Mouse (Mus musculus) lung, postnatal 0 days (tissue): ENCODE results near the gene 1110002E22Rik. TPM values are rescaled to one million over a fixed set of nuclear protein-coding genes. Genes with fewer than 3 reads are reported as not detected.
A peak's percentile ranks its signal among the peaks of the same experiment; 100 is the strongest.

Experiments
- ATAC-seq: fragments of 200-750 bp; cut with Nextera tagmentation; 2 replicates; pipeline ENCODE4 v1.8.0; 2017; ENCODE audit warnings: moderate library complexity
- DNase-seq: peaks from one replicate; pipeline ENCODE4 v3.0.0-alpha.2; 2016; ENCODE audit warnings: low spot score
- H3K27ac ChIP-seq: fragments of 300-500 bp; sonication (generic); 2 replicates; pipeline ENCODE4 v1.5.1; 2014; ENCODE audit warnings: antibody characterized with exemption, mild to moderate bottlenecking, low read length, mixed read lengths
- H3K27me3 ChIP-seq: fragments of 300-500 bp; sonication (generic); replicated peaks from 2 replicates; pipeline ENCODE4 v1.6.1; 2014; ENCODE audit warnings: low read length, mixed read lengths; ENCODE audit not compliant: insufficient read depth
- H3K36me3 ChIP-seq: fragments of 300-500 bp; sonication (generic); 2 replicates; pipeline ENCODE4 v1.6.1; 2014; ENCODE audit warnings: low read length, mixed read lengths; ENCODE audit not compliant: insufficient read depth
- H3K4me1 ChIP-seq: fragments of 300-500 bp; sonication (generic); 2 replicates; pipeline ENCODE4 v1.6.1; 2014; ENCODE audit warnings: antibody characterized with exemption, low read depth, low read length, mixed read lengths; ENCODE audit not compliant: insufficient read depth
- H3K4me2 ChIP-seq: fragments of 300-500 bp; sonication (generic); replicated peaks from 2 replicates; pipeline ENCODE4 v1.6.1; 2014; ENCODE audit warnings: low read depth, mild to moderate bottlenecking, low read length, moderate library complexity, mixed read lengths
- H3K4me3 ChIP-seq: fragments of 300-500 bp; sonication (generic); 2 replicates; pipeline ENCODE4 v1.5.1; 2014; ENCODE audit warnings: low read depth, low read length
- H3K9ac ChIP-seq: fragments of 300-500 bp; sonication (generic); replicated peaks from 2 replicates; pipeline ENCODE4 v1.6.1; 2014; ENCODE audit warnings: low read depth, mild to moderate bottlenecking
- H3K9me3 ChIP-seq: fragments of 300-500 bp; sonication (generic); 2 replicates; pipeline ENCODE4 v1.6.1; 2016; ENCODE audit warnings: low read length, mixed read lengths
- CTCF ChIP-seq: IDR thresholded peaks from 2 replicates; pipeline ENCODE4 v1.5.1; 2016; ENCODE audit warnings: antibody characterized with exemption, mild to moderate bottlenecking
- EP300 ChIP-seq: IDR thresholded peaks from 2 replicates; pipeline ENCODE4 v1.6.1; 2016; ENCODE audit warnings: antibody characterized with exemption, mild to moderate bottlenecking, control low read depth
- WGBS: fragments of 180-500 bp; shearing (Covaris S2); extraction: QIAGEN DNeasy Blood & Tissue Kit; methylation state at CpG from one replicate; pipeline ENCODE4 v1.1.7; 2014; 5-methylcytosine and 5-hydroxymethylcytosine counted together
- polyA plus RNA-seq: library from polyadenylated mRNA; unstranded; fragments of >200 nt; fragmentation: Nextera tagmentation; extraction: Ambion mirVana; gene quantifications from 2 replicates; pipeline ENCODE4 v1.2.1, GENCODE M21; 2015

The 1110002E22Rik gene
- polyA plus RNA-seq, 1 experiment from 2014 or later: 0.14 TPM

DNA sequence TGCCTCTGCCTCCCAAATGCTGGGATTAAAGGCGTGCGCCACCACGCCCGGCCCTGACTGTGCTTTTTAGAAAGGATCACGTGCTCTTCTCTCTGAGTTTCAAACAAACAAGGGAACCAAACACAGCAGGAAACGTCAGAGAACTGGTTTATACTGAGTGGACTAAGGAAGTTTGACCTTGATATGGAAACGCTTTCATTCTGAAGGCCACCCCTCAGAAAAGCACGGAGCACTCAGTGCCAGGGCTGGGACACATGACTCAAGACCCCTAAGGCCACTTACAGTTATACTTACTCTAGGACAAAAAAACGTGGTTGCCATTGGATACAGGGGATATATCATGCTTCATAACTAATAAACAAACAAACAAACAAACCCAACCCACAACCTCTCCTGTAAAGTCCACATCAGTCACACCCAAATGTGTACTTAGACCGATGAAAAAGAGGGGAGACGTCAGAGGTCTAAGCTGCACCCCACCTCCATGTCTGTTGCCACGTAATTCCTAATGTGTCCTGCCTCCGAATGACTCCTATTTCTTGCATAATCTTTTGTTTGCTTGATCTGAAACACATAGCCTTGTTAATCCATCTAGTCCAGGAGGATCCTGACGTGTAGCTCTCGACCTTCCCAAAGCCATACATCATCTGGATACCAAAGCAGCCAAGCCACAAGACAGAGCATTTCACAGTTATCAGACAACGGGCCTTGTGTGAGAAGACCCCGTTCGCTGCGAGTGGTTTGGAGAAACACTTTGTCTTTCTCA lies 31.6 kb downstream of the 1110002E22Rik start:
- Histone ChIP-seq H3K9me3 (no peaks in the 10 kb centered on the region), H3K27ac (no peak overlapping the region), H3K4me3 (no peak overlapping the region), H3K27me3 (no peaks in the 10 kb centered on the region), H3K36me3 (no peaks in the 10 kb centered on the region), H3K9ac (no peak overlapping the region), H3K4me1 (peaks cover 3% of the 10 kb centered on the region; the same call in 1 of the 2 replicates), H3K4me2 (no peak overlapping the region)
- TF ChIP-seq CTCF (no peak), EP300 (no peak)
- ATAC-seq (no peak; the same call in 1 of the 2 replicates), DNase-seq (no peak)
- WGBS: 75% methylated on average over 19 of the region's 19 CpGs

GRCm38 (mm10) chr3:138097718-138098117 lies 32.9 kb downstream of the 1110002E22Rik start:
- Histone ChIP-seq H3K9me3 (no peaks in the 10 kb centered on the region), H3K27ac (no peak overlapping the region), H3K4me2 (no peak overlapping the region), H3K9ac (no peak overlapping the region), H3K36me3 (no peaks in the 10 kb centered on the region), H3K27me3 (no peaks in the 10 kb centered on the region), H3K4me1 (peaks cover 3% of the 10 kb centered on the region; the same call in 1 of the 2 replicates), H3K4me3 (no peak overlapping the region)
- WGBS: 62% methylated on average over 1 of the region's 1 CpGs
- TF ChIP-seq EP300 (no peak), CTCF (no peak)
- ATAC-seq: no peak
- DNase-seq: no peak

GRCm38 (mm10) chr3:138101936-138102335 lies 37.1 kb downstream of the 1110002E22Rik start:
- ATAC-seq (peak; percentile 57), DNase-seq (peak; percentile 55)
- H3K36me3 ChIP-seq: no peaks in the 10 kb centered on the region
- H3K4me1 ChIP-seq: peaks cover 3% of the 10 kb centered on the region; the same call in 1 of the 2 replicates
- no peak overlapping the region for H3K27ac ChIP-seq
- no peaks in the 10 kb centered on the region for H3K9me3 ChIP-seq
- H3K9ac ChIP-seq: no peak overlapping the region
- H3K4me3 ChIP-seq: no peak overlapping the region
- H3K4me2 ChIP-seq: no peak overlapping the region
- 56% methylated on average over 4 of the region's 4 CpGs for WGBS
- 0 out of 2 replicates have a peak, but pooled peaks have one; percentile 15 for TF ChIP-seq EP300
- TF ChIP-seq CTCF: no peak
- no peaks in the 10 kb centered on the region for H3K27me3 ChIP-seq

DNA sequence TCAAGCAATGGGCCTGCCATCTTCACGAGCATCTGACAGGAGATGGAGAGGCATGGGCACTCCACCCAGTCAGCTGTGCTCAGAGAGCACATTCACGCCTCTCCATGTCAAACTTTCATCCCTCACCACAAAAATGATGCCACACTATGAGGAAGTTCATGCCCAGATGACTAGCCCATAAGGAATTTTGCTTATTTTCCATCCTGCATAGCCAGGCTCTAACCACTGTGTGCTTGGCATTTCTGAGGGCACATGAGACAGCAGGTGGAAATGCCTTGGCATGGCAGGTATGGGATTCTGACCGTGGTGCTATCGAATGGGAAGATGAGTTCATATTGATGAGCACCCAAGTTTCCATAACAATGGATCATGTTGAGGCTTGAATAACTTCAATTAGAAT lies 38.8 kb downstream of the 1110002E22Rik start:
- Histone ChIP-seq H3K9me3 (no peaks in the 10 kb centered on the region), H3K36me3 (no peaks in the 10 kb centered on the region), H3K4me1 (no peaks in the 10 kb centered on the region), H3K9ac (no peak overlapping the region), H3K4me3 (no peak overlapping the region), H3K27me3 (no peaks in the 10 kb centered on the region), H3K27ac (no peak overlapping the region), H3K4me2 (no peak overlapping the region)
- TF ChIP-seq CTCF (no peak), EP300 (no peak)
- no peak for DNase-seq
- no peak for ATAC-seq
- WGBS: 85% methylated on average over 4 of the region's 4 CpGs

GRCm38 (mm10) chr3:138105056-138105455 lies 40.2 kb downstream of the 1110002E22Rik start:
- no peak for TF ChIP-seq EP300
- TF ChIP-seq CTCF: no peak
- Histone ChIP-seq H3K4me2 (no peak overlapping the region), H3K4me1 (no peaks in the 10 kb centered on the region), H3K9ac (no peak overlapping the region), H3K27me3 (no peaks in the 10 kb centered on the region), H3K9me3 (no peaks in the 10 kb centered on the region), H3K36me3 (no peaks in the 10 kb centered on the region), H3K27ac (no peak overlapping the region), H3K4me3 (no peak overlapping the region)
- DNase-seq (no peak), ATAC-seq (no peak)
- WGBS: 54% methylated on average over 5 of the region's 5 CpGs

GRCm38 (mm10) chr3:138106887-138107286 lies 42.0 kb downstream of the 1110002E22Rik start:
- H3K36me3 ChIP-seq: no peaks in the 10 kb centered on the region
- H3K9me3 ChIP-seq: no peaks in the 10 kb centered on the region
- H3K4me1 ChIP-seq: no peaks in the 10 kb centered on the region
- H3K9ac ChIP-seq: no peak overlapping the region
- no peaks in the 10 kb centered on the region for H3K27me3 ChIP-seq
- H3K27ac ChIP-seq: no peak overlapping the region
- ATAC-seq (no peak), DNase-seq (no peak)
- TF ChIP-seq CTCF (no peak), EP300 (no peak)
- no peak overlapping the region for H3K4me2 ChIP-seq
- WGBS: 87% methylated on average over 10 of the region's 10 CpGs
- no peak overlapping the region for H3K4me3 ChIP-seq
